Mouse (Mus musculus) intestine, postnatal 0 days (tissue): Measurements from ENCODE around the gene Gpr19. TPM values are rescaled to one million over a fixed set of nuclear protein-coding genes. Genes with fewer than 3 reads are reported as not detected.
A peak's percentile ranks its signal among the peaks of the same experiment; 100 is the strongest.

Experiments
- ATAC-seq: fragments of 200-750 bp; cut with Nextera tagmentation; 2 replicates; pipeline ENCODE4 v1.8.0; 2017; ENCODE audit warnings: mild to moderate bottlenecking, moderate TSS enrichment, moderate library complexity
- H3K27ac ChIP-seq: fragments of 300-500 bp; sonication (generic); 2 replicates; pipeline ENCODE4 v1.5.1; 2014; ENCODE audit warnings: mild to moderate bottlenecking, low read depth, low read length, moderate library complexity
- H3K27me3 ChIP-seq: fragments of 300-500 bp; sonication (generic); replicated peaks from 2 replicates; pipeline ENCODE4 v1.6.1; 2014; ENCODE audit warnings: low read length, mixed read lengths; ENCODE audit not compliant: control insufficient read depth, insufficient read depth
- H3K36me3 ChIP-seq: fragments of 300-500 bp; sonication (generic); 2 replicates; pipeline ENCODE4 v1.6.1; 2014; ENCODE audit warnings: mild to moderate bottlenecking, moderate library complexity; ENCODE audit not compliant: control insufficient read depth, insufficient read depth
- H3K4me1 ChIP-seq: fragments of 300-500 bp; sonication (generic); replicated peaks from 2 replicates; pipeline ENCODE4 v1.6.1; 2014; ENCODE audit warnings: antibody characterized with exemption, low read length, mixed read lengths; ENCODE audit not compliant: control insufficient read depth, insufficient read depth
- H3K4me2 ChIP-seq: fragments of 300-500 bp; sonication (generic); replicated peaks from 2 replicates; pipeline ENCODE4 v1.6.1; 2014; ENCODE audit warnings: low read depth, mild to moderate bottlenecking, moderate library complexity
- H3K4me3 ChIP-seq: fragments of 300-500 bp; sonication (generic); 2 replicates; pipeline ENCODE4 v1.5.1; 2014; ENCODE audit warnings: low read depth, low read length
- H3K9ac ChIP-seq: fragments of 300-500 bp; sonication (generic); 2 replicates; pipeline ENCODE4 v1.6.1; 2014; ENCODE audit warnings: mild to moderate bottlenecking, low read depth, low read length
- H3K9me3 ChIP-seq: fragments of 300-500 bp; sonication (generic); 2 replicates; pipeline ENCODE4 v1.6.1; 2016; ENCODE audit warnings: mixed run types; ENCODE audit not compliant: control insufficient read depth
- CTCF ChIP-seq: sonication (generic); IDR thresholded peaks from 2 replicates; pipeline ENCODE4 v1.5.1; 2016; ENCODE audit warnings: low read depth, mild to moderate bottlenecking, control low read depth, antibody characterized with exemption, moderate library complexity
- WGBS: fragments of 180-500 bp; shearing (Covaris S2); extraction: QIAGEN DNeasy Blood & Tissue Kit; methylation state at CpG from one replicate; pipeline ENCODE4 v1.1.7; 2014; 5-methylcytosine and 5-hydroxymethylcytosine counted together
- polyA plus RNA-seq: library from polyadenylated mRNA; unstranded; fragments of >200 nt; fragmentation: Nextera tagmentation; extraction: Ambion mirVana; gene quantifications from 2 replicates; pipeline ENCODE4 v1.2.1, GENCODE M21; 2015

Gpr19 gene
- polyA plus RNA-seq, 1 experiment from 2014 or later: 6.5 TPM

GRCm38 (mm10) chr6:134921014-134921694 lies 22.8 kb upstream of the Gpr19 start:
- under 1% methylated on average over 32 of the region's 32 CpGs for WGBS
- Histone ChIP-seq H3K4me2 (peak overlapping the region; percentile 97), H3K9ac (peak overlapping the region; percentile 90), H3K27ac (peak overlapping the region; percentile 94), H3K4me3 (peak overlapping the region; percentile 67), H3K27me3 (no peaks in the 10 kb centered on the region), H3K36me3 (0 out of 2 replicates have a peak, but pooled peaks cover 7% of the 10 kb centered on the region), H3K9me3 (no peaks in the 10 kb centered on the region), H3K4me1 (0 out of 2 replicates have a peak, but pooled peaks cover 4% of the 10 kb centered on the region)
- ATAC-seq: no peak
- no peak for TF ChIP-seq CTCF

DNA sequence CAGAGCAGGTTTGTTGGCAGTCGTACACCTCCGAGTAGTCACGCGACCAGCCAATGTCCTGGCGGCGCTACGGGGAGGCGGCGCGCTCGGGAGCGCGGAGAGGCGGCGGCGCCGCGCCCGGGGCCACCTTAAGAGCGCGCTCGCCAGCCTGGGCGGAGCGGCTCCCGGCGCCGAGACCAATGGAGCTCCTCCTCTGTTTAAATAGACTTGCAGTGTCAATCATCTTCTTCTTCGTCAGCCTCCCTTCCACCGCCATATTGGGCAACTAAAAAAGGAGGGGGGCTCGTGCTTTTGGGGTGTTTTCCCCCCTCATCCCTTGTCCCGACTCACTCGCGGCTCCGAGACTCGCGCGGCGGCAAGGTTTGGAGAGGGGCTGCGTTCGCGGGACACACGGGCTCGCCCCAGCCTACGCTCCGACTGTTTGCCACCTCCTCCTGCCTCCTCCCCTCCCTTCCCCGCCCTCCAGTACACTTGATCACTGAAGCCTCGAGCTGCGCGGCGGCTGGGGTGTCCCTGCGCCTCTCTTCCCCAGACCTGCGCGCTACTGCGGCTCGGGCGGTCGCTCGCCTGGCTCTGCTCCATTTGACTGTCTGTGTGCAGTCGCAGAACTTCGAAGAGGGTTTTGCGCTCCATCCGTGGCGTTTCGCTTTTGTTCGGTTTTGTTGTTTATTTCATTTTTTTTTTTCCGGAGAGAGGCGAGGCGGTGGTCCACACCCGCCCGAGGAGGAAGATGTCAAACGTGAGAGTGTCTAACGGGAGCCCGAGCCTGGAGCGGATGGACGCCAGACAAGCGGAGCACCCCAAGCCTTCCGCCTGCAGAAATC lies 22.0 kb upstream of the Gpr19 start, which contains the start of gene Cdkn1b:
TSS of gene Cdkn1b (plus strand) at position 212 of the 824 bp plus-strand sequence.
- Histone ChIP-seq H3K4me1 (0 out of 2 replicates have a peak, but pooled peaks cover 4% of the 10 kb centered on the region), H3K4me2 (peak within 1 kb of the TSS; percentile 97), H3K27ac (peak within 1 kb of the TSS; percentile 94), H3K9ac (peak within 1 kb of the TSS; percentile 90), H3K9me3 (no peaks in the 10 kb centered on the region), H3K4me3 (peak within 1 kb of the TSS; percentile 67), H3K36me3 (0 out of 2 replicates have a peak, but pooled peaks cover 7% of the 10 kb centered on the region), H3K27me3 (no peaks in the 10 kb centered on the region)
- TF ChIP-seq CTCF: no peak; the same call in 1 of the 2 replicates
- whole genome bisulfite sequencing: under 1% methylated on average over 76 of the region's 77 CpGs
- peak; percentile 96 for ATAC-seq

DNA sequence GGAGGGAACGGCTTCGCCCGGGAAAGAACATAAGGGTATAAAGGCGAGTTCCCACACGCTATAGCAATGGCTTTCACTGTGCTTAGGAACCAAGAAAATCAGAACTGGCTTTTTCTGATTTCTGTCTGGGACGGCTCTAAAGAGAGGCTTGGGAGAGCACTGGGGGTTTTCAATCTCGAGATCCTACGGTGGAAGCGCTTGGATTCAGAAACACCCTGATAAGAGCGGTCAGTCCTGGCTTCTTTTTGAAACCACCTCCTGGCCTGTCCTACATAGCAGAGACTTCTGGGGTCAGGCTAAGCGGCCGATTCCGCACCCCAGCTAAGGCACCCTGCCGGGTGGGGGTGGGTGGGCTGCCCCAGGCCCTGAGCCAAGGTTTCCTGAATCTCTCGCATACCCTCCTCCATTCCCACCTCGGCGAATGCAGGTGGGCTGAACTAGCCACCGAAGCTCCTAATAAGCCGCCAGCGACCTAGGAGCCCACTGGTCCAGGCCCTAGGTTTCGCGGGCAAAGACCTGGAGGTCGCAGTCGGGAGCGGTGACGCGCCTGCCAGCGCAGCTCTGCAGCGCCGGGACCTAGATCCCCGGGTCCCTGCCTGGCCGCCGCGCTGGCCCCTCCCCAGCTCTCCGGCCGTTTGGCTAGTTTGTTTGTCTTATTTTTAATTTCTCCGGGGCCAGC lies 21.3 kb upstream of the Gpr19 start:
- Histone ChIP-seq H3K9ac (peak overlapping the region; percentile 90), H3K27me3 (no peaks in the 10 kb centered on the region), H3K4me2 (peak overlapping the region; percentile 97), H3K9me3 (no peaks in the 10 kb centered on the region), H3K27ac (peak overlapping the region; percentile 94), H3K36me3 (0 out of 2 replicates have a peak, but pooled peaks cover 7% of the 10 kb centered on the region), H3K4me3 (peak overlapping the region; percentile 67), H3K4me1 (0 out of 2 replicates have a peak, but pooled peaks cover 4% of the 10 kb centered on the region)
- WGBS: 8% methylated on average over 37 of the region's 37 CpGs
- TF ChIP-seq CTCF: no peak; the same call in 1 of the 2 replicates
- no peak; the same call in 1 of the 2 replicates for ATAC-seq

- WGBS: 94% methylated on average over 10 of the region's 10 CpGs
- TF ChIP-seq CTCF: no peak
- ATAC-seq: no peak
- 0 out of 2 replicates have a peak, but pooled peaks cover 4% of the 10 kb centered on the region for H3K4me1 ChIP-seq
- no peak overlapping the region for H3K4me2 ChIP-seq
- H3K27ac ChIP-seq: no peak overlapping the region
- H3K27me3 ChIP-seq: no peaks in the 10 kb centered on the region
- no peaks in the 10 kb centered on the region for H3K9me3 ChIP-seq
- no peak overlapping the region for H3K4me3 ChIP-seq
- H3K9ac ChIP-seq: no peak overlapping the region
- 0 out of 2 replicates have a peak, but pooled peaks cover 6% of the 10 kb centered on the region for H3K36me3 ChIP-seq
Measured at GRCm38 (mm10) chr6:134918769-134919168, 20.4 kb upstream of the Gpr19 start.

GRCm38 (mm10) chr6:134917087-134917486 lies 18.7 kb upstream of the Gpr19 start:
- TF ChIP-seq CTCF: no peak
- Histone ChIP-seq H3K4me3 (peak overlapping the region; percentile 43), H3K9me3 (no peaks in the 10 kb centered on the region), H3K36me3 (no peaks in the 10 kb centered on the region), H3K27ac (peak overlapping the region; percentile 60; the same call in 1 of the 2 replicates), H3K9ac (peak overlapping the region; percentile 57), H3K4me2 (peak overlapping the region; percentile 76), H3K4me1 (0 out of 2 replicates have a peak, but pooled peaks cover 4% of the 10 kb centered on the region), H3K27me3 (no peaks in the 10 kb centered on the region)
- ATAC-seq: no peak
- 1% methylated on average over 11 of the region's 11 CpGs for WGBS
